Mouse (Mus musculus) liver, embryonic 14.5 days (tissue): ENCODE data around the gene Tas2r115. TPM values are rescaled to one million over a fixed set of nuclear protein-coding genes. Genes with fewer than 3 reads are reported as not detected.

Source experiments
- ATAC-seq: fragments of 200-750 bp; cut with Nextera tagmentation; 2 replicates; pipeline ENCODE4 v1.8.0; 2017; ENCODE audit warnings: moderate number of reproducible peaks, mild to moderate bottlenecking, moderate library complexity; ENCODE audit not compliant: insufficient read depth
- DNase-seq, 3 experiments: peaks; one replicate each; pipeline ENCODE4 v3.0.0-alpha.2; 2012 to 2013; ENCODE audit warnings: low read depth in 3 of 3, low spot score in 3 of 3
- H3K27ac ChIP-seq: fragments of 300-500 bp; sonication (generic); 2 replicates; pipeline ENCODE4 v1.5.1; 2014; ENCODE audit warnings: moderate library complexity, mild to moderate bottlenecking, control low read depth, inconsistent platforms
- H3K27me3 ChIP-seq: fragments of 300-500 bp; sonication (generic); 2 replicates; pipeline ENCODE4 v1.6.1; 2014; ENCODE audit warnings: mild to moderate bottlenecking, low read length, moderate library complexity; ENCODE audit not compliant: control insufficient read depth, insufficient read depth
- H3K36me3 ChIP-seq: fragments of 300-500 bp; sonication (generic); replicated peaks from 2 replicates; pipeline ENCODE4 v1.6.1; 2014; ENCODE audit warnings: low read depth; ENCODE audit not compliant: control insufficient read depth, insufficient read depth
- H3K4me1 ChIP-seq, 2 experiments: fragments of 200-500 bp in 1 of 2; fragments of 300-500 bp in 1 of 2; sonication (generic) in 1 of 2; replicated peaks; 2 replicates each; pipeline ENCODE4 v1.6.1; 2012 to 2014; ENCODE audit warnings: antibody characterized with exemption in 1 of 2, inconsistent platforms in 1 of 2, low read length in 1 of 2; ENCODE audit not compliant: control insufficient read depth in 2 of 2, insufficient read depth in 2 of 2
- H3K4me2 ChIP-seq: fragments of 300-500 bp; sonication (generic); 2 replicates; pipeline ENCODE4 v1.6.1; 2014; ENCODE audit warnings: low read depth, mild to moderate bottlenecking, control low read depth, moderate library complexity
- H3K4me3 ChIP-seq, 2 experiments: fragments of 200-500 bp in 1 of 2; fragments of 300-500 bp in 1 of 2; sonication (generic) in 1 of 2; 2 replicates each; pipeline ENCODE4 v1.5.1; 2012 to 2014; ENCODE audit warnings: low read depth in 2 of 2, low read length in 2 of 2, mild to moderate bottlenecking in 2 of 2, control low read depth in 1 of 2, inconsistent platforms in 1 of 2, moderate library complexity in 1 of 2; ENCODE audit not compliant: insufficient read depth in 1 of 2
- H3K9ac ChIP-seq: fragments of 300-500 bp; sonication (generic); replicated peaks from 2 replicates; pipeline ENCODE4 v1.6.1; 2014; ENCODE audit warnings: mild to moderate bottlenecking, control low read depth, moderate library complexity
- H3K9me3 ChIP-seq: fragments of 300-500 bp; sonication (generic); 2 replicates; pipeline ENCODE4 v1.6.1; 2016; ENCODE audit warnings: low read length, mixed read lengths; ENCODE audit not compliant: control insufficient read depth
- CTCF ChIP-seq: IDR thresholded peaks from 2 replicates; pipeline ENCODE4 v1.5.1; 2016; ENCODE audit warnings: antibody characterized with exemption, low read depth, control low read depth
- EP300 ChIP-seq: IDR thresholded peaks from 2 replicates; pipeline ENCODE4 v1.6.1; 2016; ENCODE audit warnings: antibody characterized with exemption, low read depth
- WGBS: fragments of 180-500 bp; shearing (Covaris S2); extraction: QIAGEN DNeasy Blood & Tissue Kit; methylation state at CpG from one replicate; pipeline ENCODE4 v1.1.7; 2014; ENCODE audit not compliant: insufficient replicate concordance; 5-methylcytosine and 5-hydroxymethylcytosine counted together
- polyA plus RNA-seq, 2 experiments: library from polyadenylated mRNA; depleted of rRNA in 1 of 2; stranded (reverse) in 1 of 2; unstranded in 1 of 2; fragments of >200 nt; fragmentation: Nextera tagmentation in 1 of 2; extraction: Ambion mirVana in 1 of 2; gene quantifications; 2 replicates each; pipeline versions ENCODE4 v1.2.1 to v1.2.3; 2012 to 2014

The Tas2r115 gene
- polyA plus RNA-seq (2012; rRNA removed): not detected in 2 replicates
- polyA plus RNA-seq (2014; fragmentation: Nextera tagmentation; extraction: Ambion mirVana): not detected in 2 replicates

- 52% methylated on average over 2 of the region's 2 CpGs for WGBS
- no peak for DNase-seq
- Histone ChIP-seq H3K27me3 (no peaks in the 10 kb centered on the region), H3K27ac (no peak within 1 kb of the TSS), H3K36me3 (no peaks in the 10 kb centered on the region), H3K9ac (no peak within 1 kb of the TSS), H3K9me3 (no peaks in the 10 kb centered on the region), H3K4me3 (no peak within 1 kb of the TSS), H3K4me2 (no peak within 1 kb of the TSS), H3K4me1 (no peaks in the 10 kb centered on the region)
- TF ChIP-seq CTCF: no peak
- TF ChIP-seq EP300: no peak
- ATAC-seq: no peak
These were observed at the start of gene Tas2r115 for GRCm38 (mm10) chr6:132737935-132738334. TSS of gene Tas2r115 (minus strand) at chr6:132738035.

- H3K4me2 ChIP-seq: no peak within 1 kb of the TSS
- H3K9ac ChIP-seq: no peak within 1 kb of the TSS
- H3K4me3 ChIP-seq: no peak within 1 kb of the TSS
- ATAC-seq (no peak), DNase-seq (no peak)
- TF ChIP-seq EP300 (no peak), CTCF (no peak)
- no peaks in the 10 kb centered on the region for H3K9me3 ChIP-seq
- no peaks in the 10 kb centered on the region for H3K36me3 ChIP-seq
- H3K27me3 ChIP-seq: no peaks in the 10 kb centered on the region
- H3K27ac ChIP-seq: no peak within 1 kb of the TSS
- no peaks in the 10 kb centered on the region for H3K4me1 ChIP-seq
These were observed 40.2 kb upstream of the Tas2r115 start, which contains the start of gene Tas2r136 for GRCm38 (mm10) chr6:132778062-132778461. TSS of gene Tas2r136 (minus strand) at chr6:132778162.

GRCm38 (mm10) chr6:132761831-132762230 lies 24.0 kb upstream of the Tas2r115 start, which contains the start of gene Tas2r102:
TSS of gene Tas2r102 (plus strand) at chr6:132762131.
- TF ChIP-seq EP300 (no peak), CTCF (no peak)
- ATAC-seq: no peak
- no peaks in the 10 kb centered on the region for H3K27me3 ChIP-seq
- no peak within 1 kb of the TSS for H3K27ac ChIP-seq
- no peak within 1 kb of the TSS for H3K9ac ChIP-seq
- DNase-seq: no peak
- no peaks in the 10 kb centered on the region for H3K9me3 ChIP-seq
- no peak within 1 kb of the TSS for H3K4me3 ChIP-seq
- no peaks in the 10 kb centered on the region for H3K36me3 ChIP-seq
- 80% methylated on average over 2 of the region's 2 CpGs for WGBS
- H3K4me1 ChIP-seq: no peaks in the 10 kb centered on the region
- H3K4me2 ChIP-seq: no peak within 1 kb of the TSS

- H3K4me1 ChIP-seq: no peaks in the 10 kb centered on the region
- no peak within 1 kb of the TSS for H3K9ac ChIP-seq
- no peak for DNase-seq
- no peaks in the 10 kb centered on the region for H3K36me3 ChIP-seq
- no peaks in the 10 kb centered on the region for H3K9me3 ChIP-seq
- TF ChIP-seq EP300: no peak
- TF ChIP-seq CTCF: no peak
- H3K4me3 ChIP-seq: no peak within 1 kb of the TSS
- 55% methylated on average over 1 of the region's 1 CpGs for WGBS
- no peak for ATAC-seq
- no peaks in the 10 kb centered on the region for H3K27me3 ChIP-seq
- no peak within 1 kb of the TSS for H3K27ac ChIP-seq
- H3K4me2 ChIP-seq: no peak within 1 kb of the TSS
These were observed 16.6 kb upstream of the Tas2r115 start, which contains the start of gene Tas2r124 for GRCm38 (mm10) chr6:132754430-132754829. TSS of gene Tas2r124 (plus strand) at chr6:132754730.

- H3K4me3 ChIP-seq: no peak overlapping the region
- no peak for ATAC-seq
- no peaks in the 10 kb centered on the region for H3K4me1 ChIP-seq
- no peaks in the 10 kb centered on the region for H3K36me3 ChIP-seq
- no peak overlapping the region for H3K27ac ChIP-seq
- H3K9ac ChIP-seq: no peak overlapping the region
- DNase-seq: no peak
- no peaks in the 10 kb centered on the region for H3K9me3 ChIP-seq
- no peaks in the 10 kb centered on the region for H3K27me3 ChIP-seq
- TF ChIP-seq CTCF (no peak), EP300 (no peak)
- H3K4me2 ChIP-seq: no peak overlapping the region
- WGBS: 56% methylated on average over 2 of the region's 2 CpGs
These were observed 12.4 kb upstream of the Tas2r115 start for GRCm38 (mm10) chr6:132750206-132750605.
